ENCODE assay signal across 8 mouse cellular contexts in genomic region chr1:146494221-146494620, GRCm38 (mm10). TPM values are rescaled to one million over a fixed set of nuclear protein-coding genes. Genes with fewer than 3 reads are reported as not detected.
DNase-seq lines count a peak whose midpoint lies in the region; ATAC-seq and TF ChIP-seq lines count a peak whose summit lies in the region.

No protein-coding gene starts in this region.

- H3K27me3 ChIP-seq in hindbrain, embryonic 12.5 days, result peaks cover 19% of the 10 kb centered on the region
- peaks cover 23% of the 10 kb centered on the region for H3K27me3 ChIP-seq in liver, postnatal 0 days (ENCODE audit: insufficient read depth, low read length)

- H3K36me3 ChIP-seq in hindbrain, embryonic 12.5 days, result no peaks in the 10 kb centered on the region
- H3K36me3 ChIP-seq in liver, postnatal 0 days (replicated peaks; ENCODE audit: insufficient read depth, low read length), result no peaks in the 10 kb centered on the region

- H3K9ac ChIP-seq in hindbrain, embryonic 12.5 days, result peak overlapping the region; percentile 53
- no peak overlapping the region for H3K9ac ChIP-seq in liver, postnatal 0 days (replicated peaks)

- H3K4me2 ChIP-seq in hindbrain, embryonic 12.5 days (replicated peaks), result peak overlapping the region; percentile 69
- peak overlapping the region; percentile 59 for H3K4me2 ChIP-seq in liver, postnatal 0 days (ENCODE audit: low read depth, low read length)

- intact Hi-C loops in gastrocnemius, adult 2 months (cut with DNase I), result no loop called here
- intact Hi-C loops in gastrocnemius, postnatal 14 days (cut with DNase I; ENCODE audit: low total_unique reads), result no loop called here

- TF ChIP-seq CTCF in gastrocnemius, adult 2 months (IDR thresholded peaks at IDR 0.05), result no peak
- no peak for TF ChIP-seq CTCF in liver, postnatal 0 days (IDR thresholded peaks at IDR 0.05; ENCODE audit: low read depth)

- no peak overlapping the region for H3K27ac ChIP-seq in gastrocnemius, adult 2 months
- no peak overlapping the region for H3K27ac ChIP-seq in hindbrain, embryonic 12.5 days
- no peak overlapping the region for H3K27ac ChIP-seq in liver, postnatal 0 days (ENCODE audit: low read depth)

- TF ChIP-seq EP300 in liver, postnatal 0 days (IDR thresholded peaks at IDR 0.05; ENCODE audit: low read depth), result no peak

- ATAC-seq in hindbrain, embryonic 12.5 days (ENCODE audit: low FRiP score), result no peak
- no peak for ATAC-seq in liver, postnatal 0 days

- 14% methylated on average over 7 of the region's 7 CpGs for WGBS in hindbrain, embryonic 12.5 days
- WGBS in liver, postnatal 0 days (ENCODE audit: insufficient replicate concordance), result 14% methylated on average over 7 of the region's 7 CpGs

- H3K4me3 ChIP-seq in gastrocnemius, adult 2 months, result 0 out of 2 replicates have a peak overlapping the region, but pooled peaks have one; percentile 23
- peak overlapping the region; percentile 42 for H3K4me3 ChIP-seq in hindbrain, embryonic 12.5 days
- H3K4me3 ChIP-seq in liver, postnatal 0 days (ENCODE audit: low read depth, low read length), result peak overlapping the region; percentile 17; the same call in 1 of the 2 replicates

- no peak for DNase-seq in gastrocnemius, adult 2 months
- DNase-seq in gastrocnemius, postnatal 14 days, result no peak
- DNase-seq in cerebellum, adult 8-10 months, result peak; percentile 41
- no peak for DNase-seq in liver, postnatal 0 days
- no peak for DNase-seq in thymus, postnatal 14 days
- DNase-seq in kidney, postnatal 4 days, result no peak
- no peak for DNase-seq in thymus, postnatal 0 days (ENCODE audit: low spot score)

- H3K9me3 ChIP-seq in hindbrain, embryonic 12.5 days (replicated peaks), result no peaks in the 10 kb centered on the region
- H3K9me3 ChIP-seq in liver, postnatal 0 days (ENCODE audit: low read length), result no peaks in the 10 kb centered on the region

- H3K4me1 ChIP-seq in hindbrain, embryonic 12.5 days, result peaks cover 4% of the 10 kb centered on the region
- 0 out of 2 replicates have a peak, but pooled peaks cover 2% of the 10 kb centered on the region for H3K4me1 ChIP-seq in liver, postnatal 0 days (ENCODE audit: insufficient read depth)

RNA-seq across cellular contexts. Expression of gene Brinp3, which starts 0.3 kb away (rescaled TPM):
- total RNA-seq in gastrocnemius, adult 2 months (2021), result not detected
- under 1 TPM in 1 of 2 experiments, not detected in 1; 0.16 TPM for total RNA-seq in gastrocnemius, postnatal 14 days (2021)
- polyA plus RNA-seq in hindbrain, embryonic 12.5 days (2016; fragmentation: Nextera tagmentation; extraction: Ambion mirVana), result 3.1 and 5.1 TPM in 2 replicates
- polyA plus RNA-seq in liver, postnatal 0 days (2015; fragmentation: Nextera tagmentation; extraction: Ambion mirVana), result not detected in 2 replicates
- 0.20 and 0.26 TPM in 2 replicates for polyA plus RNA-seq in thymus, postnatal 0 days (2015; fragmentation: Nextera tagmentation; extraction: Ambion mirVana)
